Mouse (Mus musculus) cerebral cortex, adult 2 months (tissue): ENCODE measurements around the gene B4galt3.

Source experiments
- WGBS: fragments of 180-500 bp; shearing (Covaris S2); methylation state at CpG from one replicate; pipeline ENCODE4 v1.1.7; 2018; 5-methylcytosine and 5-hydroxymethylcytosine counted together

The B4galt3 gene

DNA sequence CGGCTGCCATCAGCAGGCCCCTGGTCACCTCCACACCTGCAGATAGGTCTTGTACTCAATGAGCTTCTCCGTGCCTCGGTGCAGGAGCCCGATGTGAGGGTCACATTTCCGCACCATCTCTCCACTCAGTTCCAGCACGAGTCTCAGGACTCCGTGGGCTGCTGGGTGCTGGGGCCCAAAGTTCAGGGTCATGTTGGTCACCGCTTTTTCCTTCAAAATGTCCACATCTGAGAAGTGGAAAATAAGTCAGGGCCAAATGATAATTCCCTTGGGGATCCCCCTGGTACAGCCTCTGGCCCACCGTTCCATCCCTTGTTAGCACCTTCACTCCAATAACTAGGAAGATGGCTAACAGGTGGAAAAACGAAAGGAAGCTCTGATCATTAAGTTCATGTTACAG lies 29.2 kb upstream of the B4galt3 start:
- 90% methylated on average over 10 of the region's 10 CpGs for WGBS

GRCm38 (mm10) chr1:171241952-171242351 lies 28.2 kb upstream of the B4galt3 start:
- WGBS, result 82% methylated on average over 12 of the region's 12 CpGs

GRCm38 (mm10) chr1:171245353-171245752 lies 24.8 kb upstream of the B4galt3 start:
- WGBS, result 63% methylated on average over 8 of the region's 8 CpGs

GRCm38 (mm10) chr1:171246709-171247452 lies 23.2 kb upstream of the B4galt3 start:
- WGBS, result under 1% methylated on average over 41 of the region's 41 CpGs

- 12% methylated on average over 13 of the region's 13 CpGs for WGBS
Measured at GRCm38 (mm10) chr1:171247453-171247841, 22.7 kb upstream of the B4galt3 start.

GRCm38 (mm10) chr1:171247916-171248315 lies 22.2 kb upstream of the B4galt3 start:
- 22% methylated on average over 4 of the region's 4 CpGs for WGBS

DNA sequence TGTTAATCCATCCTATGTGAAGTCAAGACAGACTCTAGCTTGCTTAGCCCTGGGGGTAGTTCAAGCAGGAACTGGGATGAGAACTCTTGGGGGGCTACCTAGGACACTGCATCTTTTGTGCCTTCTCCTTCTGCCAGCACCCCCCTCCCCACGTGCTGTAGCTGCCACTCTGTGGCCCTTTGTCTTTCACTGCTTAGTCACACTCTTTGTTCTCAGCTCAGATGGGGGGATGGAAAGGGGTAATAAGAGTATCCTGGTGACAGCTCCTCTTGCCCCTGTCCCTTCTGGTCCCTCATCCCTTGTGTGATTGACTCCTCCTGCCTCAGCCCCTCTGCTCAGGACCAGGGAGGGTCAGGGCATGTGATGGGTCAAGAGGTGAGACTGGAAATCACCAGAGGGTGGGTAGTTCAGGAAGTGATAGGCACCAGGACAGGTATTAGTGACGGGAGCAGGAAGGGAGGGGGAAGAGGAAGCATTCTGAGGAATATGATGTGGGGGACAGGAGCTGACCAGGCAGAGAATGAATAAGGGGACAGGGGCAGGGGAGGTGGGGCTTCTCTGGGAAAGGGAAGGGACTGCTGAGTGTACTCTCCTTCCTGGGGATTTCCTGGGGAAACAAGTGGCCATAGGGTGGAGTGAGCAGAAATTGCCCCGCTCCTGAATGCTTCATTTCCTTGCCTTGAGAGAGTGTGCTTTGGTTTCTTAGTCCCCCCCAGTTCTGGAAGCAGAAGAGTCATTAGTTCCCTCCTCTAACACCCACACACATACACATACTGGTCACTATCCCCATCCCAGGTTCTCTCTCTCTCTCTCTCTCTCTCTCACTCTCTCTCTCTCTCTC lies 21.5 kb upstream of the B4galt3 start:
- 43% methylated on average over 3 of the region's 3 CpGs for WGBS

DNA sequence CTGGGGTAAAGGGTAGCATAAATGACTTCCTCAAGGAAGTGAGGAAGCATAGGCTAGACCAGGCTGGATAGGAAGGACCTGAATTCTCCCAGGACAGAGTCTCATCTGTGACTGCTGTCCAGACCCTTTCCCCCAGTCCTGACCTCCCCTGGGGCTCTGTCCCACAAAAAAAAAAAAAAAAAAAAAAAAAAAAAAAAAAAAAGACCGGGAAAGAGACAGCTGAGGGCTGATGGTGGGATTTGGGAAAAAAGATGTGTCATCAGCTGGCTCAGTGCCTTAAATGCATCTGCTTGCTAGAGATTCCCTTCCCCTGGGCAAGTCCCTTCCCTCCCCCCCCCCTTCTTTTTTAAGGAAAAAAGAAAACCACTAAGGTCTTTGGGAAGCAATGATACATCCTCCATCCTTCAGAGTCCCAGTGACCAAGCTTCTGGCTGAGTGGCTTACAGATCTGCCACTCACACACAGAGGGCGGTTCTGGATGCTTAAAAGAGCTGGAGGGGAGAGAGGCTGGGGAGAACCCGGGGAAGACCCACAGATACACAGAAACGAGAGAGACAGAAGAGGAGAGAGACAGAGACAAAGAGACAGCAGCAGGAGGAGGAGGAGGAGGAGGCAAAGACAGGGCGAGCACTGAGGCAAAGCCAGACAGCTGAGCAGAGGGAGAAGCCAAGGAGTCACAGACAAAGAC lies 20.1 kb upstream of the B4galt3 start, which contains the start of gene Adamts4:
Gene Adamts4, plus strand, starts transcription at position 509 of the 688 bp plus-strand sequence.
- 0% methylated on average over 5 of the region's 5 CpGs for WGBS

GRCm38 (mm10) chr1:171250680-171251593 lies 19.2 kb upstream of the B4galt3 start, which contains the start of gene Ndufs2:
Ndufs2 (minus strand) TSS chr1:171251388.
- WGBS, result 21% methylated on average over 26 of the region's 26 CpGs

GRCm38 (mm10) chr1:171251594-171252324 lies 18.4 kb upstream of the B4galt3 start:
- 18% methylated on average over 13 of the region's 13 CpGs for WGBS

GRCm38 (mm10) chr1:171252415-171252814 lies 17.7 kb upstream of the B4galt3 start:
- 64% methylated on average over 17 of the region's 17 CpGs for WGBS

GRCm38 (mm10) chr1:171256095-171256818 lies 13.9 kb upstream of the B4galt3 start:
- WGBS, result 88% methylated on average over 24 of the region's 24 CpGs

- WGBS, result 64% methylated on average over 15 of the region's 15 CpGs
Measured at GRCm38 (mm10) chr1:171256937-171257548, 13.1 kb upstream of the B4galt3 start.

DNA sequence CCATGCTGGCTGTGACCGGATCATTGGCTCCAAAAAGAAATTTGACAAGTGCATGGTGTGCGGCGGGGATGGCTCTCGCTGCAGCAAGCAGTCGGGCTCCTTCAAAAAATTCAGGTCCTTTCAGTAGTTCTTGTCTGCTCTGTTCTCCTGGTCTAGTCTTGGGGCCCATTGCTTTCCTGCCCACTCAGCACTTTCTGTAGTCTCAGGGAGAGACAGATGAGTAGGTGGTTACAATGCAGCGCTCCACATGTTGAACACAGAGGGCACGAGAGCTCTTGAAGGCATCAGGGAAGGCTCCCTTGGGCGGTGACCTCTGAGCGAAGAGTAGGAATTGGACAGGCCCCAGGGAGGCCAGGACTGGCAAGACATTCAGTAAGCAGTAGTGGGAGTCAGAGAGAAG lies 12.3 kb upstream of the B4galt3 start:
- WGBS, result 79% methylated on average over 9 of the region's 9 CpGs

DNA sequence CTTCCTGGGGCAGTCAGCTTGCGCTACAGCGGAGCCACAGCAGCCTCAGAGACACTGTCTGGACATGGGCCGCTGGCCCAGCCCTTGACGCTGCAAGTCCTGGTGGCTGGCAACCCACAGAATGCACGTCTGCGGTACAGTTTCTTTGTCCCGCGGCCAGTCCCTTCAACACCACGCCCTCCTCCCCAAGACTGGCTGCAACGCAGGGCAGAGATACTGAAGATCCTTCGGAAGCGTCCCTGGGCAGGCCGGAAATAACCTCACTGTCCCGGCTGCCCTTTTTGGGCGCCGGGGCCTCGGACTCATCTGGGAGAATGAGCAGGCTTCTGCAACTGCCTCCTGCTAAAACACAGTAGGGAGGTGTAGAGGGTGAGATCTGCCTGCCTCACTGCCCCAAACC lies 11.2 kb upstream of the B4galt3 start:
- WGBS, result 88% methylated on average over 17 of the region's 17 CpGs

DNA sequence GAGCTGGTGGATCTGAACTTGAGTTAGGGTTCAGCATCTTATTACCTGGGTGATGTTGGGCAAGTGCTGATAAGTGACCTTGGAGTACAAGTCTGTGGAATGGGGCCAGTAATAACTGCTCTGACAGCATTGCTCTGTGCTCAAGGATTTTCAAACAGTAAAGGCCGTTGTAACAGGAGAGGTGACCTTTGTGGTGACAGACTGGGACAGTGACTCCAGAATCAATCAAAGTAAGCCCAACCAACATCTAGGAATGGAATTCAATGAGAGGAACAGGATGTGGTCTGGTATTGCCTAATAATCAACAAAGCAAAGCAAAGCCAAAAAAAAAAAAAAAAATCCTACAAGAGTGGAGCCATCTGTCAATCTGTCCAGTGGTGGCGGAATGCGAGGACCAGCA lies 9.8 kb upstream of the B4galt3 start:
- WGBS, result 81% methylated on average over 3 of the region's 3 CpGs

DNA sequence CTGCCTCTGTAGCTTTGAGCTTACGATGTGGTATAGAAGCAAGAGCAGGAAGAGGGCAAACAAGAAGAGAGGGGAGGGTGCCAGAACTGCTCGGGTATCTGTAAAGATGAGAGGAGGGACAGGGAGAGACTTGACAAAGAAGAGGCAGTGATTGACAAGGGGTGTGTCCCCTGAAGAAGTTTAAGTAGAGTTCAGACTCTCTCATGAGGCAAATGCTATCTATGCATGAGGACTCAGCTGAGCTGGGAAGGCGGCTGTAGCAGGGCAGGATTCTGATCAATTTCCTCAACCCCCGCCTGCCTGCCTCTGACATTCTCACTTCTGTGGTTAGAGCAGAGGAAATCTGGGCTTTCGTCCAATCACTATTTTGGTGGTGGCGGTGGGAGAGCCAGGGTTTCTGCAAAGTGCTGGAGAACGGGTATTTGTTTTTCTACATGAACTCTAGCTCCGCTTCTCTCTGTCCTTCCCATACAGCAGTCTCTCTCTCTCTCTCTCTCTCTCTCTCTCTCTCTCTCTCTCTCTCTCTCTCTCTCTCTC lies 7.5 kb upstream of the B4galt3 start:
- 2% methylated on average over 8 of the region's 8 CpGs for WGBS

GRCm38 (mm10) chr1:171263185-171263611 lies 6.9 kb upstream of the B4galt3 start:
- WGBS, result 0% methylated on average over 2 of the region's 2 CpGs
